Mouse (Mus musculus) lung, postnatal 0 days (tissue): ENCODE measurements around the gene Sh2d7.

Experiments used
- CTCF ChIP-seq: IDR thresholded peaks from 2 replicates; pipeline ENCODE4 v1.5.1; 2016; ENCODE audit warnings: antibody characterized with exemption, mild to moderate bottlenecking
- EP300 ChIP-seq: IDR thresholded peaks from 2 replicates; pipeline ENCODE4 v1.6.1; 2016; ENCODE audit warnings: antibody characterized with exemption, mild to moderate bottlenecking, control low read depth

GRCm38 (mm10) chr9:54547536-54547935 lies 8.8 kb downstream of the Sh2d7 start:
- TF ChIP-seq CTCF (peak; percentile 83), EP300 (no peak)
